Mouse (Mus musculus) C2C12 (cell line): ENCODE measurements at regions not wholly inside any gene's neighbourhood (a gene's known extent, or its start where the extent isn't known, plus 50 kb on each side); places are given as distances from the start of the nearest gene placed in this dataset.

Experiments
- H3K27me3 ChIP-seq: one replicate; pipeline ENCODE4 v1.6.1; 2011; ENCODE audit not compliant: control insufficient read depth, insufficient read depth, insufficient read length
- H3K36me3 ChIP-seq: one replicate; pipeline ENCODE4 v1.6.1; 2011; ENCODE audit not compliant: control insufficient read depth, insufficient read depth
- H3K4me3 ChIP-seq: one replicate; pipeline ENCODE4 v1.5.1; 2011; ENCODE audit warnings: mild to moderate bottlenecking, control low read depth; ENCODE audit not compliant: poor library complexity, insufficient read depth, severe bottlenecking
- H3K79me2 ChIP-seq: one replicate; pipeline ENCODE4 v1.6.1; 2011; ENCODE audit not compliant: control insufficient read depth, insufficient read depth
- H3K79me3 ChIP-seq: one replicate; pipeline ENCODE4 v1.6.1; 2011; ENCODE audit warnings: low read depth, control low read depth
- H3ac ChIP-seq: one replicate; pipeline ENCODE3; 2011; ENCODE audit warnings: low read depth; ENCODE audit not compliant: control insufficient read depth, insufficient read length
- CEBPB ChIP-seq: IDR thresholded peaks from one replicate; pipeline ENCODE4 v1.6.1; 2011; ENCODE audit warnings: low read depth, mild to moderate bottlenecking, control low read depth, moderate library complexity
- CTCF ChIP-seq: IDR thresholded peaks from one replicate; pipeline ENCODE4 v1.5.1; 2011; ENCODE audit not compliant: control insufficient read depth, insufficient read depth, insufficient read length
- FOSL1 ChIP-seq: IDR thresholded peaks from one replicate; pipeline ENCODE4 v1.8.0; 2011; ENCODE audit warnings: mild to moderate bottlenecking, low read length; ENCODE audit not compliant: poor library complexity, insufficient read depth, severe bottlenecking
- MAX ChIP-seq: IDR thresholded peaks from one replicate; pipeline ENCODE4 v1.6.1; 2011; ENCODE audit warnings: mild to moderate bottlenecking, control low read depth
- MYOD1 ChIP-seq: IDR thresholded peaks from one replicate; pipeline ENCODE4 v1.6.1; 2011; ENCODE audit warnings: low read depth; ENCODE audit not compliant: control insufficient read depth, insufficient read length
- MYOG ChIP-seq: IDR thresholded peaks from one replicate; pipeline ENCODE4 v1.6.1; 2011; ENCODE audit not compliant: control insufficient read depth, insufficient read length; ENCODE audit errors: extremely low read depth
- USF1 ChIP-seq: IDR thresholded peaks from one replicate; pipeline ENCODE4 v1.6.1; 2011; ENCODE audit warnings: low read depth, mild to moderate bottlenecking, control low read depth, moderate library complexity

GRCm38 (mm10) chr6:34227131-34227530 lies 50.2 kb upstream of the Slc35b4 start:
- TF ChIP-seq CTCF: no peak
- TF ChIP-seq MYOG: no peak
- no peak for TF ChIP-seq USF1
- TF ChIP-seq MYOD1: no peak
- TF ChIP-seq FOSL1: no peak
- TF ChIP-seq CEBPB: no peak
- no peak for TF ChIP-seq MAX
- H3K36me3 ChIP-seq: no peaks in the 10 kb centered on the region
- H3K27me3 ChIP-seq: peaks cover 4% of the 10 kb centered on the region
- no peaks in the 10 kb centered on the region for H3K79me2 ChIP-seq
- H3K79me3 ChIP-seq: no peaks in the 10 kb centered on the region
- H3K4me3 ChIP-seq: no peak overlapping the region
- no peak overlapping the region for H3ac ChIP-seq
